Mouse (Mus musculus): ENCODE measurements at regions not wholly inside any gene's neighbourhood (a gene's known extent, or its start where the extent isn't known, plus 50 kb on each side); places are given as distances from the start of the nearest gene placed in this dataset.

DNA sequence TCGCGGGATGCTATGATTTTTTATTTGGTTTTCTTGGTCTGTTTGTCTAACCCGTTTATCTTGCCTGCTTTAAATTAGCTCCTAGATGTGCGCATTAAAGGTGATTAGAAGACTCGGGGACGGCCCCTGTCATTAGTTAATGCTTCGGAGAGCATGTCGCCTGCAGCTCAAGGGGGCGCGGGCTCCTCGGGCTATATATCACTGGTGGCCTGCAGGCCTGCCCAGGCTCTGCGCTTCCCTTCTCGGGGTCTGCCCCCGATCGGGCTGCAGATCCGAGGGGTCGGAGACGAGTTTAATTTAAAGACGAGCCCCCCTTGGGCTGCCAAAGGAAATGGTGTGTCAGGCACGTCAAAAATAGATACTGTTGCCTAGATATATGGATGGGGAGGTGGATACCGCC, 78.2 kb downstream of the Tbx3 start:
- TF ChIP-seq CTCF (IDR thresholded peaks at IDR 0.05; ENCODE audit: control insufficient read depth, insufficient read depth, insufficient read length) (no peak), CEBPB (IDR thresholded peaks at IDR 0.05; ENCODE audit: low read depth) (no peak), MAX (IDR thresholded peaks at IDR 0.05) (no peak), USF1 (IDR thresholded peaks at IDR 0.05; ENCODE audit: low read depth) (no peak), MYOD1 (IDR thresholded peaks at IDR 0.05; ENCODE audit: control insufficient read depth, insufficient read length, low read depth) (no peak)

All from C2C12 (cell line).